Mouse (Mus musculus) left cerebral cortex, adult 8-10 months (tissue): Measurements from ENCODE around the gene Tlcd1. TPM values are rescaled to one million over a fixed set of nuclear protein-coding genes. Genes with fewer than 3 reads are reported as not detected.

Source experiments
- DNase-seq, 2 experiments: peaks; one replicate each; pipeline ENCODE4 v3.0.0; 2022; ENCODE audit warnings: low spot score in 2 of 2
- microRNA-seq, 2 experiments: library from miRNA; unstranded; fragments of <30 nt; microRNA quantifications; one replicate each; pipeline ENCODE4 v1.2.0; 2022
- total RNA-seq, 4 experiments: library from RNA; stranded (reverse); gene quantifications; 2 replicates each; pipeline ENCODE4 v1.2.4; 2022

Gene Tlcd1
- total RNA-seq, 4 experiments from 2014 or later, result 24.8 to 34.9 (median 28.4) TPM

- no peak for DNase-seq
Measured at GRCm38 (mm10) chr11:78202372-78202771, 25.9 kb downstream of the Tlcd1 start.

GRCm38 (mm10) chr11:78204287-78204686, 27.8 kb downstream of the Tlcd1 start:
- DNase-seq, result no peak

GRCm38 (mm10) chr11:78205361-78206206, 29.1 kb downstream of the Tlcd1 start:
- DNase-seq, result no peak

GRCm38 (mm10) chr11:78207190-78207589, 30.7 kb downstream of the Tlcd1 start:
- no peak for DNase-seq

GRCm38 (mm10) chr11:78209886-78210285, 33.4 kb downstream of the Tlcd1 start:
- DNase-seq, result no peak

- no peak for DNase-seq
Measured at GRCm38 (mm10) chr11:78210615-78211014, 34.1 kb downstream of the Tlcd1 start.

GRCm38 (mm10) chr11:78211513-78211912, 35.0 kb downstream of the Tlcd1 start:
- no peak for DNase-seq

- no peak for DNase-seq
Measured at GRCm38 (mm10) chr11:78213086-78213817, 36.7 kb downstream of the Tlcd1 start.

- DNase-seq, result no peak
Measured at GRCm38 (mm10) chr11:78215709-78216317, 39.3 kb downstream of the Tlcd1 start.

GRCm38 (mm10) chr11:78223586-78223985, 47.1 kb downstream of the Tlcd1 start:
- DNase-seq, result no peak

Small RNA genes within 50 kb of the gene (microRNA-seq; reads per million reads assigned to microRNA genes)
- 0.88 to 1.3 reads per million in 2 experiments for gene Mir7653

Other genes with a start within 250 kb of the Tlcd1 start
- 100 to 1,000 TPM; 184 to 230 (median 207) TPM for gene Sez6, start 245.9 kb upstream of the Tlcd1 start, total RNA-seq
- gene Phf12, start 194.0 kb upstream of the Tlcd1 start, total RNA-seq, result 10 to 100 TPM; 51.9 to 59.2 (median 56.2) TPM
- gene Dhrs13, start 144.4 kb upstream of the Tlcd1 start, total RNA-seq, result 1 to 10 TPM; 7.1 to 8.9 (median 8.2) TPM
- gene Flot2, start 138.8 kb upstream of the Tlcd1 start, total RNA-seq, result 10 to 100 TPM; 84.8 to 90.2 (median 86.9) TPM
- 10 to 100 TPM; 17.3 to 20.1 (median 17.7) TPM for gene Eral1, start 96.3 kb upstream of the Tlcd1 start, total RNA-seq
- gene Fam222b, start 82.1 kb upstream of the Tlcd1 start, total RNA-seq, result 10 to 100 TPM; 24.6 to 27.7 (median 26.9) TPM
- gene Traf4, start 11.1 kb upstream of the Tlcd1 start, total RNA-seq, result 1 to 10 TPM; 5.9 to 9.4 (median 9.0) TPM
- gene Nek8, start within 50 bp of the Tlcd1 start, total RNA-seq, result 1 to 10 TPM; 2.0 to 4.3 (median 2.8) TPM
- 100 to 1,000 TPM; 678 to 790 (median 743) TPM for gene Rpl23a, start 6.9 kb downstream of the Tlcd1 start, total RNA-seq
- gene Rab34, start 11.7 kb downstream of the Tlcd1 start, total RNA-seq, result 10 to 100 TPM; 23.9 to 29.6 (median 26.2) TPM
- 1 to 10 TPM; 5.9 to 7.4 (median 6.8) TPM for gene Proca1, start 16.7 kb downstream of the Tlcd1 start, total RNA-seq
- 10 to 100 TPM; 54.1 to 66.1 (median 59.1) TPM for gene Sdf2, start 69.0 kb downstream of the Tlcd1 start, total RNA-seq
- gene Supt6, start 69.3 kb downstream of the Tlcd1 start, total RNA-seq, result 100 to 1,000 TPM in 2 of 4 experiments, 10 to 100 TPM in 2; 98.7 to 102 (median 100) TPM
- 100 to 1,000 TPM; 172 to 181 (median 177) TPM for gene 2610507B11Rik, start 85.0 kb downstream of the Tlcd1 start, total RNA-seq
- 10 to 100 TPM; 12.0 to 15.3 (median 13.3) TPM for gene BC030499, start 114.1 kb downstream of the Tlcd1 start, total RNA-seq
- gene Spag5, start 124.8 kb downstream of the Tlcd1 start, total RNA-seq, result 10 to 100 TPM in 1 of 4 experiments, 1 to 10 TPM in 3; 6.8 to 11.9 (median 7.1) TPM
- 100 to 1,000 TPM; 784 to 869 (median 811) TPM for gene Aldoc, start 146.3 kb downstream of the Tlcd1 start, total RNA-seq
- 10 to 100 TPM; 57.1 to 62.1 (median 59.4) TPM for gene Pigs, start 151.7 kb downstream of the Tlcd1 start, total RNA-seq
- gene Unc119, start 166.8 kb downstream of the Tlcd1 start, total RNA-seq, result 10 to 100 TPM; 28.5 to 34.5 (median 30.6) TPM
- gene Foxn1, start 209.8 kb downstream of the Tlcd1 start, total RNA-seq, result under 1 TPM in 2 of 4 experiments, not detected in 2; 0.11 to 0.19 TPM
- not detected for gene Slc13a2, start 245.5 kb downstream of the Tlcd1 start, total RNA-seq